Mouse (Mus musculus) limb, embryonic 11.5 days (tissue): ENCODE measurements around the gene Cbx4. TPM values are rescaled to one million over a fixed set of nuclear protein-coding genes. Genes with fewer than 3 reads are reported as not detected.

Source experiments
- ATAC-seq: fragments of 200-750 bp; cut with Nextera tagmentation; 2 replicates; pipeline ENCODE4 v1.8.0; 2017; ENCODE audit warnings: low read depth; ENCODE audit not compliant: insufficient number of reproducible peaks, low FRiP score, low TSS enrichment
- DNase-seq: peaks from one replicate; pipeline ENCODE4 v3.0.0-alpha.2; 2015; ENCODE audit warnings: low spot score
- H3K27ac ChIP-seq: fragments of 300-500 bp; sonication (generic); replicated peaks from 2 replicates; pipeline ENCODE4 v1.5.1; 2014; ENCODE audit warnings: low read depth, mild to moderate bottlenecking, low read length
- H3K27me3 ChIP-seq: fragments of 300-500 bp; sonication (generic); 2 replicates; pipeline ENCODE4 v1.6.1; 2014; ENCODE audit warnings: mild to moderate bottlenecking, low read length, mixed read lengths; ENCODE audit not compliant: control insufficient read depth, insufficient read depth
- H3K36me3 ChIP-seq: fragments of 300-500 bp; sonication (generic); 2 replicates; pipeline ENCODE4 v1.6.1; 2014; ENCODE audit warnings: mild to moderate bottlenecking, low read length, moderate library complexity, mixed read lengths; ENCODE audit not compliant: control insufficient read depth, insufficient read depth
- H3K4me1 ChIP-seq: fragments of 300-500 bp; sonication (generic); 2 replicates; pipeline ENCODE4 v1.6.1; 2014; ENCODE audit warnings: low read length, mixed read lengths; ENCODE audit not compliant: control insufficient read depth, insufficient read depth
- H3K4me2 ChIP-seq: fragments of 300-500 bp; sonication (generic); 2 replicates; pipeline ENCODE4 v1.6.1; 2014; ENCODE audit warnings: low read depth, mild to moderate bottlenecking, moderate library complexity; ENCODE audit not compliant: severe bottlenecking
- H3K4me3 ChIP-seq: fragments of 300-500 bp; sonication (generic); 2 replicates; pipeline ENCODE4 v1.5.1; 2014; ENCODE audit warnings: low read depth, low read length
- H3K9ac ChIP-seq: fragments of 300-500 bp; sonication (generic); 2 replicates; pipeline ENCODE4 v1.6.1; 2014; ENCODE audit warnings: mild to moderate bottlenecking, low read length
- H3K9me3 ChIP-seq: fragments of 300-500 bp; sonication (generic); 2 replicates; pipeline ENCODE4 v1.6.1; 2016; ENCODE audit warnings: low read length; ENCODE audit not compliant: control insufficient read depth
- WGBS: fragments of 180-500 bp; shearing (Covaris S2); extraction: QIAGEN DNeasy Blood & Tissue Kit; methylation state at CpG from one replicate; pipeline ENCODE4 v1.1.7; 2014; 5-methylcytosine and 5-hydroxymethylcytosine counted together
- polyA plus RNA-seq: library from polyadenylated mRNA; unstranded; fragments of >200 nt; fragmentation: Nextera tagmentation; extraction: Ambion mirVana; gene quantifications from 2 replicates; pipeline ENCODE4 v1.2.1, GENCODE M21; 2014

The Cbx4 gene
- polyA plus RNA-seq, 1 experiment from 2014 or later = 5.8 TPM

DNA sequence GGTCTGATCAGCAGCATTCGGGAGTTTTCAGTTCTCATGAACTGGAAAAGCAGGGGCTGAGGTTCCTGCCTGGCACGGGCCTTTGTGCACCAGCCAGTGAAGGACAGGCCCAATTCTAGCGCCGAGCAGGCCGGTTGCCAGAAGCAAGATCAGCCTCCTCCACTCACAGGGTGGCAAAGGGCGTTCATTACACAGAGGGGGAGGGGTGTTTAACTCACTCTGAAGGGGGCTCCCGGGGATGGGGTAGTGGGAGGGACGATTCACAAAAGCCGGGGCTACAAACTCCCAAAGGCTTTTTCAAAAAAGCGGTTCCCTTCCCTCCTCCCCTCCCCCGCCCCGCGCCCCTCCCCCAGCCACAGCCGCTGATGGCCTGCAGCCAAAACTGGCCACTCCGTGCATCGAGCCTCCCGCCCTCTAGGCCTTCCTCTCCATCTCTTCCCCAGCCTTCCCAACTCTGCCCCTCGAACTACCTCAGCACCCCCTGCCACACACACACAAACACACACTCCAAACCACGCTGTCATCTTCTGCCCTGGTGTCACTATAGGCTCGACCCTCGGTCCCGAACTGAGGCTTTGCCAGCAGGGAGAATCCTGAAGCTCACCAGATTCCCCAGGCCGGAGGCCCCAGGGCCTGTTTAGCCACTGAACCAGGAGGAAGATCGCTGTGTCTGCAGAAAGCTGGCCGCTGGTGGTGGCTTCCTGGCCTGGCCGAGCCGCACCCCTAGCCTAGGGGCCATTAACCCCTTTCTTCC, 7.2 kb downstream of the Cbx4 start:
- Histone ChIP-seq H3K27me3 (peaks cover 54% of the 10 kb centered on the region), H3K9ac (no peak overlapping the region), H3K36me3 (no peaks in the 10 kb centered on the region), H3K4me2 (peak overlapping the region; percentile 25), H3K4me3 (0 out of 2 replicates have a peak overlapping the region, but pooled peaks have one; percentile 5), H3K9me3 (no peaks in the 10 kb centered on the region), H3K27ac (no peak overlapping the region), H3K4me1 (peaks cover 47% of the 10 kb centered on the region)
- WGBS = 4% methylated on average over 23 of the region's 27 CpGs
- peak; percentile 48 for DNase-seq
- ATAC-seq = no peak

DNA sequence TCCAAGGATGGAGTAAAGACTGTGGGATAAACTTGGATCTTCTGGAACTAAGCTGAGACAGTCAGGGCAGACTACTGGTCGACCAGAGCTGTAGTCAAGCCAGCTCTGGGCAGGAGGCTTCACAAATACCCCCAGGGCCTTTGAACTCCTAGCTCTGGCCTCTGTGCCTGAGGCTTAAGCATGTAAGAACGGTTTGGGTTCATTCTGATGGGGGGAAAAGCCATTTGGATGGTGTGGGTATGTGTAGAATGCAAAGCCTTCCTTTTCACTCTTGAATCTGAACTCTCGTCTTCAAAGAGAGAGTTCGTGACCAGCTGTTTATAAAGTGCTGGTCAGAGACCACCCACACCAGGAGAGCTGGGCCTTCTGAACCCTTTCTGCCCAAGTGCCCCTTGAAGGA, 8.3 kb downstream of the Cbx4 start:
- no peak for DNase-seq
- ATAC-seq = no peak
- Histone ChIP-seq H3K4me2 (no peak overlapping the region), H3K9me3 (no peaks in the 10 kb centered on the region), H3K27me3 (peaks cover 45% of the 10 kb centered on the region), H3K36me3 (no peaks in the 10 kb centered on the region), H3K27ac (no peak overlapping the region), H3K4me1 (peaks cover 37% of the 10 kb centered on the region), H3K4me3 (no peak overlapping the region), H3K9ac (no peak overlapping the region)
- WGBS = 61% methylated on average over 4 of the region's 4 CpGs

DNA sequence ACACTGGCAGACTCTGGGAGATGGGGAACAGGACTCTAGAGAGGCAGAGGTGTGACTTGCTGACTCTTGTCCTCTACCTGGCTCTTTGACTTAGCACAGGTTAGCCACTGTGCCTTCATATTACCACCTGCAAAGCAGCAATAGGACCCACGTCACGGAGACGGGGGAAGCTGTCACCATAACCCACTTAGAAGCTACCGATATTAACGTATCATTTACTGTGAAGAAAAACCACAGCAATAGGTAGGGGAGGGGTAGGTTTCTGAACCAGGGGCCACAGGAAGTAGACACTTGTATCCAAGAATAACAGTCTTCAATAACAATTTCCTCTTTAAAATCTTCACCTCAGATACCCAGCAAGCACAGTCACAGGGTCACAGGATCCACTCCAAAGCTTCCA, 10.2 kb downstream of the Cbx4 start:
- no peak overlapping the region for H3K9ac ChIP-seq
- H3K4me3 ChIP-seq = no peak overlapping the region
- ATAC-seq = no peak
- WGBS = 91% methylated on average over 5 of the region's 5 CpGs
- no peaks in the 10 kb centered on the region for H3K36me3 ChIP-seq
- peaks cover 23% of the 10 kb centered on the region for H3K4me1 ChIP-seq
- no peak for DNase-seq
- peaks cover 26% of the 10 kb centered on the region for H3K27me3 ChIP-seq
- no peak overlapping the region for H3K4me2 ChIP-seq
- H3K27ac ChIP-seq = no peak overlapping the region
- H3K9me3 ChIP-seq = no peaks in the 10 kb centered on the region

DNA sequence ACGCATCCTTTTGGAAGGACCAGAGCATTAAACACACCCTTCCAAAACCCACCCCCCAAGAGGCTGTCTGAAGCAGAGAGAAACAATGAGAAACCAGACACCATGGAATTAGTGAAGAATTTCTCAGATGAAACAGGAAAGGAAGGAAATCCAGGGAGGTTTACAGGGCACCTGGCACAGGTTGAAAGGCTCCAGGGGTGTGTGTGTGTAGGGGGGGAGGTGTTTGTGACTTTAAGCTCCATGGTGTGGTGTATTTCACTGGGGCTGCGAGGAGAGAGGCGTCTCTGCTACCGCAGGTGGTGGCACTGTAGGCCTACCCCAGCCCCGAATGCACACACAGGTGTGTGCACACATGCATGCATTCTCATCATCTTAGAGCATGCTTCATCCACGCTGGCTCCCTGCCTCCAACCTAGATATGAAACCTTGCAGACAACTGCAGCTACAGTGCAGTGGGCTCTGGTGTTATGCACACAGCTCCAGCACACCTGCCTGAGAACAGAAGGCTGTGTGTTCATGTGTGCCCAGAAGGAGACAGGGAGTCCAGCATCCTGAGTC, 12.1 kb downstream of the Cbx4 start:
- no peaks in the 10 kb centered on the region for H3K36me3 ChIP-seq
- H3K4me2 ChIP-seq = no peak overlapping the region
- H3K4me3 ChIP-seq = no peak overlapping the region
- DNase-seq = no peak
- H3K9me3 ChIP-seq = 0 out of 2 replicates have a peak, but pooled peaks cover 3% of the 10 kb centered on the region
- no peak overlapping the region for H3K27ac ChIP-seq
- peaks cover 12% of the 10 kb centered on the region for H3K4me1 ChIP-seq
- H3K9ac ChIP-seq = no peak overlapping the region
- H3K27me3 ChIP-seq = peaks cover 9% of the 10 kb centered on the region
- 64% methylated on average over 6 of the region's 6 CpGs for WGBS
- ATAC-seq = no peak

DNA sequence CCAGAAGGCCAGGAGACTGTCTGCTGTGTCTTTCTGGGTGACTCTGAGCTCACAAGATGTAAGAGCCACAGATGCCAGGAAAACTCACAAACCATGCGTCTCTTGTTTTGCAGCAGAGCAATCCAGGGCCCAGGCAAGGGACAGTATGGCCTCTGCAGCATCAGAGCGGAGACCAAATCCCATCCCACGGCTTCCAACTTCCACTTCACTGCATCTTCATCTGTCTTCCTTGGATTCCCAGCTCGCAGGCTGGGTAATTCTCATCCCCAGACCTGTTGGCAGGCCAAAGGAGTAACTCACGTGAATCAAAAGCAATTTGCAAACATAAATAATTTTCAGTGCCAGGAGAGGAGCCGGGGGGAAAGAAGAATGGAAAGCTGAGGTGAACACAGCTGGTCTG, 13.0 kb downstream of the Cbx4 start:
- Histone ChIP-seq H3K27me3 (peaks cover 2% of the 10 kb centered on the region; the same call in 1 of the 2 replicates), H3K4me2 (no peak overlapping the region), H3K9me3 (0 out of 2 replicates have a peak, but pooled peaks cover 3% of the 10 kb centered on the region), H3K4me3 (no peak overlapping the region), H3K27ac (no peak overlapping the region), H3K4me1 (peaks cover 5% of the 10 kb centered on the region; the same call in 1 of the 2 replicates), H3K36me3 (no peaks in the 10 kb centered on the region), H3K9ac (no peak overlapping the region)
- ATAC-seq (no peak), DNase-seq (no peak)
- 67% methylated on average over 6 of the region's 6 CpGs for WGBS

DNA sequence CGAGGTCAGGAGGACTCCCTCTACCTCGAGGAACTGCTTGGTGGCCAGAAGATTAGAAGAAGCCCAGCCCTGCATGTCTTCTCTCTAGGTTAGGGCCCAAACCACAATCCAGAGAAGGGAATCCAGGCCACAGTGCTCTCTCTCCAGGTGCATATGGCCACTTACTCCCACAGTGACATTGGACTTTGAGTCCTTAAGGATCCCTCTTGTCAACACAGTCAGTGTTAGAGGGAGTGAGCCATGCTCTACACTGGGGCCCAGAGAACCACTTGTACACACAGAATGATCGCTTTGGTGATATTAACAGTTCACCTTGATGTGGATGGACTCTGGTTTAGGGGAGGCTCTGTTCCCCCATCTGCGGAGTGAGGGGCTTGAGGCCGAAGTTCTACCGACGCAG, 13.8 kb downstream of the Cbx4 start:
- WGBS = 80% methylated on average over 7 of the region's 7 CpGs
- no peak overlapping the region for H3K4me2 ChIP-seq
- H3K4me3 ChIP-seq = no peak overlapping the region
- DNase-seq (no peak), ATAC-seq (no peak)
- 0 out of 2 replicates have a peak, but pooled peaks cover 3% of the 10 kb centered on the region for H3K9me3 ChIP-seq
- H3K27me3 ChIP-seq = 0 out of 2 replicates have a peak, but pooled peaks cover 2% of the 10 kb centered on the region
- H3K27ac ChIP-seq = no peak overlapping the region
- no peaks in the 10 kb centered on the region for H3K36me3 ChIP-seq
- H3K9ac ChIP-seq = no peak overlapping the region
- peaks cover 5% of the 10 kb centered on the region; the same call in 1 of the 2 replicates for H3K4me1 ChIP-seq

DNA sequence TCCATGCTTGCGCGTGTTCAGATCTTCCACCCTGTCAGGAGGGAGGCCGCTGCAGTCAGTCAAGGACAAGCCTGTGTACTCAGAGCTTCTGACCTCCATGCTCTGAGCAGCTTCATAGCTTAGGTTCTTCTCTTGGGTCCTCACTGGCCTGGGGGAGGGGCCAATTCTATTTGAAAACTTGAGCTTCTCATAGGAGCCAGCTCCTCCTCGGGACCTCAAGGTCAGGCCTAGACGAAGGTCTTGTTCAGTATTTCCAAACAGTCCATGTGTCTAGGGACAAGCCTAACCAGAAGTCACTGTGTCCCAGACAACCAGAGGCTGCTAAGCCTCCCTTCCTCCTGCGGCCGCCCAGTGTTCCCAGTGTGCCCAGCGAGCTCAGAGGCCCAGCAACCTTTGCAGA, 19.2 kb downstream of the Cbx4 start:
- 84% methylated on average over 8 of the region's 8 CpGs for WGBS
- no peaks in the 10 kb centered on the region for H3K4me1 ChIP-seq
- H3K4me2 ChIP-seq = no peak overlapping the region
- ATAC-seq = no peak
- 0 out of 2 replicates have a peak, but pooled peaks cover 3% of the 10 kb centered on the region for H3K9me3 ChIP-seq
- no peaks in the 10 kb centered on the region for H3K36me3 ChIP-seq
- H3K9ac ChIP-seq = no peak overlapping the region
- no peak for DNase-seq
- no peak overlapping the region for H3K4me3 ChIP-seq
- peaks cover 5% of the 10 kb centered on the region for H3K27me3 ChIP-seq
- no peak overlapping the region for H3K27ac ChIP-seq

DNA sequence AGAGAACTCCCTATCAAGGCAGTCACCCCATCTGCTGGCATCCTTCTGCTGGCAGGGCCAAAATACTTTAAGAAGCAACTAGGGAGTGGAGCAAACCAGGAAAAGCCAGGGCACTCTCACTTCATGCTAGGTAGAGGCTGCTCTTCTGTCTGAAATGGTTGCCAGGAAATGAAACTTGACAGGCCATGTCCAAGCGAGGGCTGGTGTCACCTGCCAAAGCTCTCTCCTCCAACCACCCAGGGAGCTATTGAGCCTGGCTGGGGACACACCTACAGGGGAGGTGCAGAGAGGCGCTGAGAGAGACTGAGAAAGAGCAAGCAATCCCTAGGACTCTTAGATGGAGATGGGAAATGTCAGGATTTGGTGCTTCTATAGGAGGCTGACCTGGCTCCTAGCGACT, 26.8 kb downstream of the Cbx4 start:
- Histone ChIP-seq H3K4me1 (peaks cover 15% of the 10 kb centered on the region), H3K9ac (no peak overlapping the region), H3K36me3 (no peaks in the 10 kb centered on the region), H3K9me3 (no peaks in the 10 kb centered on the region), H3K27ac (no peak overlapping the region), H3K4me3 (no peak overlapping the region), H3K4me2 (no peak overlapping the region), H3K27me3 (peaks cover 65% of the 10 kb centered on the region)
- 7% methylated on average over 3 of the region's 3 CpGs for WGBS
- ATAC-seq = no peak
- DNase-seq = no peak
